Mouse (Mus musculus): ENCODE data around the gene Olfr745.

Gene Olfr745

DNA sequence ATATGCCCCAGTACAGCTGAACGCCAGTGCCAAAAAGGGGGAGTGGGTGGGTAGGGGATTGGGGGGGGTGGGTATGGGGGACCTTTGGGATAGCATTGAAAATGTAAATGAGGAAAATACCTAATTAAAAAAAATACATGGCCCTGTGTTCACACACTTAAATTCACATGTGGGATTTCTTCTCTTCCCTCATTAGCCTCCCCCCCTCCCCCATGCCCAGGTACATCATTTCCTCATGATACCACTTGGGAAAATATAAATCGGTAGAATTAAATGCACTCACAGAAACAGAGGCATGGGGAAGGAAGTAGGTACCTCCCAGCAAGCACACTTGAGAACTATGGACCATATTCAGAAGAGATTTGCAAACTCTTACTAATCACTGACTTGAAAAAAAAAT lies at the start of gene Olfr745:
Gene Olfr745, plus strand, starts transcription at position 301 of the 400 bp plus-strand sequence.
- no peak for DNase-seq (ENCODE audit: low spot score in 2 of 2)

GRCm38 (mm10) chr14:50614579-50614978 lies 24.6 kb upstream of the Olfr745 start, which contains the start of gene Olfr744:
Gene Olfr744 (plus strand): TSS chr14:50614879.
- DNase-seq (ENCODE audit: low spot score in 2 of 2): no peak

GRCm38 (mm10) chr14:50646783-50647182 lies 7.6 kb downstream of the Olfr745 start, which contains the start of gene Olfr746:
Gene Olfr746 (plus strand): TSS chr14:50647083.
- no peak for DNase-seq (ENCODE audit: low spot score in 2 of 2)

- no peak for DNase-seq (ENCODE audit: low spot score in 2 of 2)
Measured at GRCm38 (mm10) chr14:50693106-50693505, 53.9 kb downstream of the Olfr745 start, which contains the start of gene Olfr747. Gene Olfr747 (minus strand): TSS chr14:50693206.
